Mouse (Mus musculus): ENCODE results near the gene Ank3. TPM values are rescaled to one million over a fixed set of nuclear protein-coding genes. Genes with fewer than 3 reads are reported as not detected.

The Ank3 gene
- polyA plus RNA-seq, 1 experiment from 2014 or later, result 48.8 TPM

DNA sequence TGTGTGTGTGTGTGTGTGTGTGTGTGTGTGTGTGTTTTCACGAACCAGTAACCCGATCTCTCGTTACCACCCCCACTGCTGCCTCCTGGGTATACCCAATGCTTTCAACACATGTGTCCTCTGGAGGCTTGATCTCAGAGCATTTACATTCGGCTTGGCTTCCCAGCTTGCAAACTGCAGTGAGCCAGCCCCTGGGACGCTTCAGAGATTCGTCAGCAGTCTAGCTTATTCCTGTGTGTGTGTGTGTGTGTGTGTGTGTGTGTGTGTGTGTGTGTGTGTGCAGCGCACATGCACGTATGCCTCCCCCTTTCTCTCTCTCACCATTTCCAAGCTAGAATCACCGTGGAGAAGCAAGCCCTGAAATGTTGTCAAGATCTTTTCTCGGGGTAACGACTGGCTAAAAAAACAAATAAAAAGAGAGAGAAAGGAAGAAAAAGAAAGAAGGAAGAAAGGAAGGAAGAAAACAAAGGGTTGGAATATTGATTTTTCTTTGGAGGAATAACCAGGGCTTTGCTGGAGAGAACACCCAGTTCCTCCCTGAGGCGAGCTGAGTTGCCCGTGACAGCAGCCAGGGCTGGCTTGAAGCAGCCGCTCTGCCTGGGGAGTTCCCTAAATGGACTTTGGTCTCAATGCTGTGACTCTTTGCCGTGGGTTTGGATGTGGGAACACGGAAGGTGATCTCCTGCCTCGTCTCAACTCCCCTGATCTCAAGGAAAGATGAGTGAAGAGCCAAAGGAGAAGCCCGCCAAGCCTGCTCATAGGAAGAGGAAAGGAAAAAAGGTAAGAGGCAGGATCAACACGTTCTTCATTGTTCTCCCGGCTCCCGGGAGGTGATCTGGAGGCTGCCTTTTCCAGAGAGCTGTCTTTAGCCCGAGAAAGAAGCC is 135.2 kb downstream of the Ank3 start:
- DNase-seq (ENCODE audit: low spot score) (peak; percentile 75), ATAC-seq (replicated peaks; ENCODE audit: low FRiP score, low read depth) (peak; percentile 77)
- peaks cover 4% of the 10 kb centered on the region; the same call in 1 of the 2 replicates for H3K4me1 ChIP-seq (replicated peaks; ENCODE audit: insufficient read depth, low read length)
- H3K9me3 ChIP-seq (replicated peaks; ENCODE audit: low read length), result no peaks in the 10 kb centered on the region
- H3K9ac ChIP-seq (ENCODE audit: low read depth, low read length), result peak overlapping the region; percentile 65; the same call in 1 of the 2 replicates
- WGBS, result 2% methylated on average over 22 of the region's 22 CpGs
- peak overlapping the region; percentile 48 for H3K4me3 ChIP-seq (replicated peaks; ENCODE audit: low read depth, low read length)
- no peaks in the 10 kb centered on the region for H3K36me3 ChIP-seq (ENCODE audit: insufficient read depth, low read length)
- peak overlapping the region; percentile 86 for H3K27ac ChIP-seq
- no peaks in the 10 kb centered on the region for H3K27me3 ChIP-seq (ENCODE audit: insufficient read depth, low read length)
- peak overlapping the region; percentile 79 for H3K4me2 ChIP-seq (ENCODE audit: low read length)
- TF ChIP-seq CTCF (IDR thresholded peaks at IDR 0.05; ENCODE audit: low read depth), result no peak

DNA sequence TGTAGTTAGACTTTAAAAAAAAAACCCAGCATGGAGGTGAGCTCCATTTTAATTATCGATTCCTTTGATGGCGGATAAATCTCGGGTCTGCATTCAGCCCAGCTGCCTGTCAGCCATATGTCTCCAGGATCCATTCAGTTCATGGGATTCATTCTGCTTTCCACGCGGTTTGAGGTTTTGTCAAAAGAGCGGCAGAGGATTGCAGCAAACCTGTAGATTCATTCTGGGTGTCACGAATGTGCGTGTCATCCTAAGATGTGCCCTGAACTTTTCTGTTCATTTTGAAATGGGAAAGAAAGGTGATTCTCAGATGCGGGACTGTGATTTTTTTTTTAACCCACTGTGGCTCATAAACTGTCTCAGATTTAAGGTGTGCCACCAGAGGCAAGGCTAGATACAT is 136.1 kb downstream of the Ank3 start:
- DNase-seq (ENCODE audit: low spot score), result no peak
- WGBS, result 29% methylated on average over 9 of the region's 9 CpGs
- Histone ChIP-seq H3K27ac (no peak overlapping the region), H3K9ac (ENCODE audit: low read depth, low read length) (peak overlapping the region; percentile 65; the same call in 1 of the 2 replicates), H3K9me3 (replicated peaks; ENCODE audit: low read length) (no peaks in the 10 kb centered on the region), H3K4me2 (ENCODE audit: low read length) (peak overlapping the region; percentile 79), H3K4me3 (replicated peaks; ENCODE audit: low read depth, low read length) (peak overlapping the region; percentile 48), H3K27me3 (ENCODE audit: insufficient read depth, low read length) (no peaks in the 10 kb centered on the region), H3K4me1 (replicated peaks; ENCODE audit: insufficient read depth, low read length) (peaks cover 4% of the 10 kb centered on the region; the same call in 1 of the 2 replicates), H3K36me3 (ENCODE audit: insufficient read depth, low read length) (no peaks in the 10 kb centered on the region)
- no peak for TF ChIP-seq CTCF (IDR thresholded peaks at IDR 0.05; ENCODE audit: low read depth)
- no peak for ATAC-seq (replicated peaks; ENCODE audit: low FRiP score, low read depth)

DNA sequence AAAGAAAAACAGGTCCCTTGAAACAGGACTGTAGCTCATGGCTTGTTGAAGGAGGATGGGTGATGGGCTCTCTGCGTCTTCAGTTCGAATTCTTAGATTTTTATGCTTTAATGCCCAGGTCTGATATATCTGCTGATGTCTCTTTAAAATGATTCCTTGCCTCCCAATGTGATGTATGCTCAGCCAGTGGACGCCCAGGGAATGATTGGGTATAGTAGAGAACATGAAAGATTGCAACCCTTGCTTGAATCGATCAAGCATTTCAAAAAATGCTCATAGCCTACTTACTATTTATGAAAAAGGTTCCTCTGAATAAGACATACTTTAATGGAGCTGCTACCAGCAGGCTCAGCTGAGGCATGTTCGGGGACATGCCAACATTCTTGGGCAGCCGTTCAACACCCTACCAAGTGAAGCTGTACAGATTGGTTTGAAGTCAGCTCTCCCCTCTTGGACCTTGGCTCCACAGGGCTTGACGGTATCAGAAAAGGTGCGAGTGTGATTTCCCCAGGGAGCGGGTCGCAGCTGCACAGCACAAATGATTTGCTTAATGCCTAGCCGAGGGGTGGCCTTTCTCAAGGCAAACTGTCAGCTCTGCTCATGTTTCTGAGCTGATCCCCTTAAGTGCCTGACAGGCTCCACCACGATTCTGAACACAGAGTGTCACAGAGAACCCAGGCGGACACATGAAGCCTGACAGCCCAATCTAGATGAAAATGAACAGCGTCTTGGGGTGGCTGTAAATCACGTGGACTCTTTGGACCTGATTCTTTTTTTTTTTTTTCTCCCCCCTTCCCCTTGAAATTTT is 136.8 kb downstream of the Ank3 start:
- peak overlapping the region; percentile 48 for H3K4me3 ChIP-seq (replicated peaks; ENCODE audit: low read depth, low read length)
- peak overlapping the region; percentile 79 for H3K4me2 ChIP-seq (ENCODE audit: low read length)
- H3K36me3 ChIP-seq (ENCODE audit: insufficient read depth, low read length), result no peaks in the 10 kb centered on the region
- no peaks in the 10 kb centered on the region for H3K27me3 ChIP-seq (ENCODE audit: insufficient read depth, low read length)
- TF ChIP-seq CTCF (IDR thresholded peaks at IDR 0.05; ENCODE audit: low read depth), result no peak
- DNase-seq (ENCODE audit: low spot score) (peak; percentile 45), ATAC-seq (replicated peaks; ENCODE audit: low FRiP score, low read depth) (no peak)
- H3K27ac ChIP-seq, result peak overlapping the region; percentile 4; the same call in 1 of the 2 replicates
- H3K9ac ChIP-seq (ENCODE audit: low read depth, low read length), result peak overlapping the region; percentile 65; the same call in 1 of the 2 replicates
- H3K4me1 ChIP-seq (replicated peaks; ENCODE audit: insufficient read depth, low read length), result peaks cover 4% of the 10 kb centered on the region; the same call in 1 of the 2 replicates
- 21% methylated on average over 15 of the region's 15 CpGs for WGBS
- H3K9me3 ChIP-seq (replicated peaks; ENCODE audit: low read length), result no peaks in the 10 kb centered on the region

DNA sequence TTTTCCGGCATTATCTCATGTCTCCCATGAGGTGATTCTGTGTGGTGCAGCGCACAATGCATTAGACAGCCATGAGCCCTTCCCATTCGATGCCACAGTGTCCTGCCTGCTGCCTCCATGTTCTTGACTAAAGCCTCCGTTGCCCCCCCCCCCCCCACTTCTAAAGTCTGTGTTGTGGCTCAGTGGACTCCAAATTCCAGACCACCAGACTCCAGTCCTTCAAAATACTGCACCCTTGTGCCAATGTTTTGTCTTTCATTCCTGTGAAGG is 137.3 kb downstream of the Ank3 start:
- Histone ChIP-seq H3K36me3 (ENCODE audit: insufficient read depth, low read length) (no peaks in the 10 kb centered on the region), H3K27me3 (ENCODE audit: insufficient read depth, low read length) (no peaks in the 10 kb centered on the region), H3K27ac (no peak overlapping the region), H3K4me1 (replicated peaks; ENCODE audit: insufficient read depth, low read length) (peaks cover 4% of the 10 kb centered on the region; the same call in 1 of the 2 replicates), H3K9me3 (replicated peaks; ENCODE audit: low read length) (no peaks in the 10 kb centered on the region), H3K9ac (ENCODE audit: low read depth, low read length) (no peak overlapping the region), H3K4me2 (ENCODE audit: low read length) (peak overlapping the region; percentile 79), H3K4me3 (replicated peaks; ENCODE audit: low read depth, low read length) (peak overlapping the region; percentile 48)
- no peak for TF ChIP-seq CTCF (IDR thresholded peaks at IDR 0.05; ENCODE audit: low read depth)
- WGBS, result 44% methylated on average over 4 of the region's 4 CpGs
- DNase-seq (ENCODE audit: low spot score) (no peak), ATAC-seq (replicated peaks; ENCODE audit: low FRiP score, low read depth) (no peak)

DNA sequence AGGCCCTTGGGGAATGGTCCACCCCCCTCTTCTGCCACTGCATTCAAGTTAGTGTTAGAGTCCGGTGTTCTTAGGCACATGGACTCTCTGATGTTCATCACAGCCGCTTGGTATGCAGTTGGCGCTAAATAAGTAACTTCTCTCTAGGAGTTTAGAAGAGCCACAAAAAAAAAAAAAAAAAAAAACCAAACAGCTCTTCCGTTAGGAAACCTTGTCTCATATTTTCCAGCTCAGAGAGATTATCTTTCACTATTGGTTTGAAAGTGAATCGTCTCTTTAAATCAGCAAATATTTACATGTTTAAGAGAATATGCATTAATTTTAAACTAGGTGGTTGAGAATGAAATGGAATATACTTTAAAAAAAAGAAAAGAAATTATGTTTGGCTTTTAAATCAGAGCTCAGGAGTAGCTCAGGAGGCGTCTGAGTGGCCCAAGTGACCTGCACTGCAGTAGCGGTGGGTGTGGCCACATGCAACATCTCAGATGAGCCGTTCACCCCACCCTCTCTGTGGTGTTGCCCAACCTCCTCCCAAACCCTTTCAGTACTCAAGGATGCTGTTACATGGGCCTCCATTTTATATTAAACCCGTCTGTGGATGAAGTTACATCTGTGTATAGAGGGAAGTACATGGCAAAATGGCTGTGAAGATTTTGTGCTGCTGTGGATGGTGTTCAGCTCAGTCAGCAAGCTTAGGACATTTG is 138.0 kb downstream of the Ank3 start:
- Histone ChIP-seq H3K4me2 (ENCODE audit: low read length) (peak overlapping the region; percentile 79), H3K27me3 (ENCODE audit: insufficient read depth, low read length) (no peaks in the 10 kb centered on the region), H3K36me3 (ENCODE audit: insufficient read depth, low read length) (no peaks in the 10 kb centered on the region), H3K9ac (ENCODE audit: low read depth, low read length) (no peak overlapping the region), H3K27ac (no peak overlapping the region), H3K9me3 (replicated peaks; ENCODE audit: low read length) (no peaks in the 10 kb centered on the region), H3K4me1 (replicated peaks; ENCODE audit: insufficient read depth, low read length) (peaks cover 4% of the 10 kb centered on the region; the same call in 1 of the 2 replicates), H3K4me3 (replicated peaks; ENCODE audit: low read depth, low read length) (peak overlapping the region; percentile 48)
- no peak for ATAC-seq (replicated peaks; ENCODE audit: low FRiP score, low read depth)
- peak; percentile 14 for DNase-seq (ENCODE audit: low spot score)
- WGBS, result 51% methylated on average over 9 of the region's 9 CpGs
- no peak for TF ChIP-seq CTCF (IDR thresholded peaks at IDR 0.05; ENCODE audit: low read depth)

DNA sequence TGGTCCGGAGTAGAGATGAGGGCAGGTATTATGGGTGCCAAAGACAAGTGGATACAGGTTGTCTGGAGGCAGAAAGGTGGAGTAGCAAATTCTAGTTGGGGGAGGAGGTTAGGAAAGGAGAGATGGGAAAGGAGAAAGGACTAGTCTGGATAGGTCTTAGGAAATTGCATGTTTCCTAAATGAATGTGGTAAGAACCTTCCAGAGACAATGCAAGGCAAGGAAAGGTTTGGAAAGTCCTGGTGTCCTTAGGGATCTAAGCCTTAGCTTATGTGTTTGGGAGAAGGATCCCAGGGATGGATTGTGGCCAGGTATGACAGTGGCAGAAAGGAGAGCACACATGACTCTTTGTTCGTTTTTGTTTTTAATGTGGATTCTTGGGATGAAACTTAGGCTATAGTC is 139.7 kb downstream of the Ank3 start:
- H3K4me3 ChIP-seq (replicated peaks; ENCODE audit: low read depth, low read length), result no peak overlapping the region
- H3K9ac ChIP-seq (ENCODE audit: low read depth, low read length), result no peak overlapping the region
- no peaks in the 10 kb centered on the region for H3K36me3 ChIP-seq (ENCODE audit: insufficient read depth, low read length)
- H3K4me1 ChIP-seq (replicated peaks; ENCODE audit: insufficient read depth, low read length), result no peaks in the 10 kb centered on the region; the same call in 1 of the 2 replicates
- no peak overlapping the region for H3K27ac ChIP-seq
- no peak for TF ChIP-seq CTCF (IDR thresholded peaks at IDR 0.05; ENCODE audit: low read depth)
- H3K9me3 ChIP-seq (replicated peaks; ENCODE audit: low read length), result no peaks in the 10 kb centered on the region
- ATAC-seq (replicated peaks; ENCODE audit: low FRiP score, low read depth) (no peak), DNase-seq (ENCODE audit: low spot score) (no peak)
- no peak overlapping the region for H3K4me2 ChIP-seq (ENCODE audit: low read length)
- WGBS, result 93% methylated on average over 2 of the region's 2 CpGs
- H3K27me3 ChIP-seq (ENCODE audit: insufficient read depth, low read length), result no peaks in the 10 kb centered on the region

All from kidney, postnatal 0 days (tissue).